Mouse (Mus musculus) frontal cortex, postnatal 25 days (tissue): ENCODE results near the gene Gm20431.
A peak's percentile ranks its signal among the peaks of the same experiment; 100 is the strongest.
"Not testable (repeated sequence)": the region's sequence is repeated elsewhere in the genome, so short reads cannot be mapped to it uniquely, and the experiment has no call there.

Experiments used
- DNase-seq, 2 experiments: peaks; one replicate each; pipeline ENCODE4 v3.0.0; 2022; ENCODE audit warnings: low spot score in 2 of 2

Gene Gm20431

GRCm38 (mm10) chr2:167659177-167659846, 2.0 kb downstream of the Gm20431 start:
- DNase-seq, result no peak

GRCm38 (mm10) chr2:167658712-167659111, 2.6 kb downstream of the Gm20431 start:
- no peak for DNase-seq

- DNase-seq, result no peak
Measured at GRCm38 (mm10) chr2:167657973-167658372, 3.3 kb downstream of the Gm20431 start.

- DNase-seq, result no peak
Measured at GRCm38 (mm10) chr2:167656629-167657478, 4.4 kb downstream of the Gm20431 start.

- no peak for DNase-seq
Measured at GRCm38 (mm10) chr2:167654911-167655600, 6.2 kb downstream of the Gm20431 start.

GRCm38 (mm10) chr2:167652694-167653093, 8.6 kb downstream of the Gm20431 start:
- no peak for DNase-seq

GRCm38 (mm10) chr2:167651622-167652021, 9.7 kb downstream of the Gm20431 start:
- DNase-seq, result no peak

- no peak for DNase-seq
Measured at GRCm38 (mm10) chr2:167649290-167650032, 11.8 kb downstream of the Gm20431 start.

- no peak for DNase-seq
Measured at GRCm38 (mm10) chr2:167646411-167646810, 14.9 kb downstream of the Gm20431 start.

GRCm38 (mm10) chr2:167643356-167644052, 17.8 kb downstream of the Gm20431 start:
- DNase-seq, result not testable (repeated sequence)

GRCm38 (mm10) chr2:167642164-167642563, 19.1 kb downstream of the Gm20431 start:
- no peak for DNase-seq

GRCm38 (mm10) chr2:167641337-167641736, 20.0 kb downstream of the Gm20431 start:
- DNase-seq, result no peak

GRCm38 (mm10) chr2:167640279-167640678, 21.0 kb downstream of the Gm20431 start:
- DNase-seq, result no peak

- DNase-seq, result no peak
Measured at GRCm38 (mm10) chr2:167634865-167635512, 26.3 kb downstream of the Gm20431 start.

- peak; percentile 87 to 90 for DNase-seq
Measured at GRCm38 (mm10) chr2:167634338-167634770, 26.9 kb downstream of the Gm20431 start.

GRCm38 (mm10) chr2:167633537-167633872, 27.8 kb downstream of the Gm20431 start:
- no peak for DNase-seq

- no peak for DNase-seq
Measured at GRCm38 (mm10) chr2:167632731-167633536, 28.4 kb downstream of the Gm20431 start.

GRCm38 (mm10) chr2:167631591-167632448, 29.5 kb downstream of the Gm20431 start, which contains the start of gene Ube2v1:
Gene Ube2v1 (minus strand): TSS chr2:167632095.
- DNase-seq, result peak; percentile 90

- DNase-seq, result no peak
Measured at GRCm38 (mm10) chr2:167631181-167631590, 30.1 kb downstream of the Gm20431 start.
